Mouse (Mus musculus) erythroblast, adult 5-6 weeks (primary cell): Measurements from ENCODE around the gene Tdrd12. TPM values are rescaled to one million over a fixed set of nuclear protein-coding genes. Genes with fewer than 3 reads are reported as not detected.
"Not testable (repeated sequence)": the region's sequence is repeated elsewhere in the genome, so short reads cannot be mapped to it uniquely, and the experiment has no call there.

Experiments
- ATAC-seq: replicated peaks from 2 replicates; pipeline ENCODE4 v1.8.0; 2016; ENCODE audit warnings: moderate number of reproducible peaks, mild to moderate bottlenecking, moderate TSS enrichment, inconsistent platforms; ENCODE audit not compliant: poor library complexity, low FRiP score, severe bottlenecking
- total RNA-seq, 2 experiments: library from RNA; stranded (forward) in 1 of 2; stranded (reverse) in 1 of 2; fragments of 150-400 nt in 1 of 2; fragments of 200-764, 138-1000 nt in 1 of 2; gene quantifications; 2 replicates each; pipeline versions ENCODE4 v1.2.3 to v1.2.4; 2015 to 2017; ENCODE audit warnings: low replicate concordance in 2 of 2

The Tdrd12 gene
- total RNA-seq, 2 experiments from 2014 or later: 0.94 TPM; not detected in 1

- peak; percentile 57 for ATAC-seq
Measured at GRCm38 (mm10) chr7:35556905-35557304, 19.4 kb upstream of the Tdrd12 start.

- ATAC-seq: no peak
Measured at GRCm38 (mm10) chr7:35556205-35556603, 18.7 kb upstream of the Tdrd12 start, which contains the start of gene Nudt19. Nudt19 (minus strand) TSS chr7:35556304.

- ATAC-seq: peak; percentile 71
Measured at GRCm38 (mm10) chr7:35555224-35556204, 18.0 kb upstream of the Tdrd12 start.

GRCm38 (mm10) chr7:35554605-35555175 is 17.1 kb upstream of the Tdrd12 start:
- ATAC-seq: peak; percentile 11

- ATAC-seq: no peak
Measured at GRCm38 (mm10) chr7:35553751-35554604, 16.4 kb upstream of the Tdrd12 start.

- peak; percentile 88 for ATAC-seq
Measured at GRCm38 (mm10) chr7:35545881-35546280, 8.3 kb upstream of the Tdrd12 start.

GRCm38 (mm10) chr7:35535750-35536512 is 1.6 kb downstream of the Tdrd12 start:
- no peak for ATAC-seq

GRCm38 (mm10) chr7:35530544-35530943 is 7.0 kb downstream of the Tdrd12 start:
- not testable (repeated sequence) for ATAC-seq

GRCm38 (mm10) chr7:35530026-35530425 is 7.5 kb downstream of the Tdrd12 start:
- no peak for ATAC-seq

GRCm38 (mm10) chr7:35526795-35527194 is 10.8 kb downstream of the Tdrd12 start:
- no peak for ATAC-seq

- ATAC-seq: no peak
Measured at GRCm38 (mm10) chr7:35501995-35502394, 35.5 kb downstream of the Tdrd12 start.

GRCm38 (mm10) chr7:35497516-35497915 is 40.0 kb downstream of the Tdrd12 start:
- no peak for ATAC-seq

GRCm38 (mm10) chr7:35491005-35491404 is 46.5 kb downstream of the Tdrd12 start:
- no peak for ATAC-seq

- no peak for ATAC-seq
Measured at GRCm38 (mm10) chr7:35490186-35490585, 47.4 kb downstream of the Tdrd12 start.

- ATAC-seq: no peak
Measured at GRCm38 (mm10) chr7:35486553-35486952, 51.0 kb downstream of the Tdrd12 start.

GRCm38 (mm10) chr7:35485126-35485525 is 52.4 kb downstream of the Tdrd12 start:
- no peak for ATAC-seq

- no peak for ATAC-seq
Measured at GRCm38 (mm10) chr7:35476457-35476856, 61.1 kb downstream of the Tdrd12 start.

GRCm38 (mm10) chr7:35470794-35471193 is 66.8 kb downstream of the Tdrd12 start:
- no peak for ATAC-seq

GRCm38 (mm10) chr7:35467856-35468255 is 69.7 kb downstream of the Tdrd12 start:
- ATAC-seq: no peak
